Mouse (Mus musculus): ENCODE data around the gene Hdhd5.

GRCm38 (mm10) chr6:120572372-120572771, 41.3 kb upstream of the Hdhd5 start:
- TF ChIP-seq CTCF (IDR thresholded peaks at IDR 0.05; ENCODE audit: extremely low read depth, insufficient read length, insufficient replicate concordance, low read depth, low read length) (no peak), POLR2A (IDR thresholded peaks at IDR 0.05; ENCODE audit: low read depth, low read length) (no peak)
